Mouse (Mus musculus): ENCODE measurements around the gene Rdh1. TPM values are rescaled to one million over a fixed set of nuclear protein-coding genes. Genes with fewer than 3 reads are reported as not detected.

The Rdh1 gene
- total and polyA plus RNA-seq, 3 experiments, result not detected

DNA sequence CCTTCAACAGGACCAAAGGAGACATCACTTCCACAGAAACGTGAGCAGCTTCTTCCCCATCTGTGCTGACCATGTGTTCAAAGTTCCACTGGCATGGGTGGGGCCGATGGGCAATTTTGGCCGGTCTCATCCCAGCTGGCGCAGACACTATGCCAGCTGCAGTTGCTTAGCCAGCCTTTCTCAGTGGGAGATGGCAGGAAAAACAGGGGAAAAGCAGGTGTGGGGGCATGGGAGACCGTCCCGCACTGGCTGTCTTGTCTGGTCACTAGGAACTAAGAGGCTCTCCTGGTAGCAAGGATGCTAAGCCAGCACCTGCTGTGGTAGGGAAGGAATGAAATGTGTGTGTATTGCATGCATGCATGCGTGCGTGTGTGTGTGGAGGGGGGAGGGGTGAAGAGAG lies 31.1 kb upstream of the Rdh1 start:
- in situ Hi-C loops (cut with MboI; ENCODE audit: low pct_ligation_motif_present, low pct_unique_long_range_greater_than_20kb, low sequenced_read_pairs), result loop anchor here (25.0 kb wide), 1 partner anchor 209 kb away; no protein-coding TSS in a partner anchor
- Histone ChIP-seq H3K79me2 (replicated peaks; ENCODE audit: control insufficient read depth, extremely low read depth, insufficient read depth, poor library complexity, severe bottlenecking) (no peaks in the 10 kb centered on the region), H3K9ac (ENCODE audit: insufficient read depth, low read depth) (no peak overlapping the region), H3K27ac (ENCODE audit: insufficient read depth, low read depth) (no peak overlapping the region), H3K4me1 (ENCODE audit: control insufficient read depth in 1 of 2, insufficient read depth in 2 of 2) (peaks cover 10 to 14% of the 10 kb centered on the region in 2 experiments), H3K36me3 (replicated peaks in 1 of 2; ENCODE audit: control insufficient read depth in 1 of 2, insufficient read depth in 1 of 2, low read length in 1 of 2) (no peaks in the 10 kb centered on the region), H3K4me2 (ENCODE audit: insufficient read depth, low read depth, poor library complexity, severe bottlenecking) (no peak overlapping the region), H3K27me3 (replicated peaks) (peaks cover 51% of the 10 kb centered on the region), H3K4me3 (replicated peaks in 1 of 3; ENCODE audit: low read depth in 2 of 3, low read length in 2 of 3, poor library complexity in 1 of 3) (no peak overlapping the region), H3K9me3 (replicated peaks; ENCODE audit: low read length) (no peaks in the 10 kb centered on the region)
- dilution Hi-C loops (cut with MboI; ENCODE audit: extremely low pct_ligation_motif_present, extremely low pct_unique_long_range_greater_than_20kb, low sequenced_read_pairs), result no loop called here
- TF ChIP-seq JUN (IDR thresholded peaks at IDR 0.05; ENCODE audit: insufficient read depth, low read depth, low read length) (no peak), CHD1 (IDR thresholded peaks at IDR 0.05; ENCODE audit: low read depth, low read length) (no peak), MYC (IDR thresholded peaks at IDR 0.05; ENCODE audit: low read depth, low read length) (no peak), GABPA (IDR thresholded peaks at IDR 0.05; ENCODE audit: insufficient replicate concordance, low read depth, low read length) (no peak), MXI1 (IDR thresholded peaks at IDR 0.05; ENCODE audit: low read depth, low read length) (no peak), NRF1 (IDR thresholded peaks at IDR 0.05; ENCODE audit: low read depth, low read length) (no peak), USF1 (IDR thresholded peaks at IDR 0.05; ENCODE audit: low read depth, low read length) (no peak)
- DNase-seq (ENCODE audit: extremely low read depth), result no peak

DNA sequence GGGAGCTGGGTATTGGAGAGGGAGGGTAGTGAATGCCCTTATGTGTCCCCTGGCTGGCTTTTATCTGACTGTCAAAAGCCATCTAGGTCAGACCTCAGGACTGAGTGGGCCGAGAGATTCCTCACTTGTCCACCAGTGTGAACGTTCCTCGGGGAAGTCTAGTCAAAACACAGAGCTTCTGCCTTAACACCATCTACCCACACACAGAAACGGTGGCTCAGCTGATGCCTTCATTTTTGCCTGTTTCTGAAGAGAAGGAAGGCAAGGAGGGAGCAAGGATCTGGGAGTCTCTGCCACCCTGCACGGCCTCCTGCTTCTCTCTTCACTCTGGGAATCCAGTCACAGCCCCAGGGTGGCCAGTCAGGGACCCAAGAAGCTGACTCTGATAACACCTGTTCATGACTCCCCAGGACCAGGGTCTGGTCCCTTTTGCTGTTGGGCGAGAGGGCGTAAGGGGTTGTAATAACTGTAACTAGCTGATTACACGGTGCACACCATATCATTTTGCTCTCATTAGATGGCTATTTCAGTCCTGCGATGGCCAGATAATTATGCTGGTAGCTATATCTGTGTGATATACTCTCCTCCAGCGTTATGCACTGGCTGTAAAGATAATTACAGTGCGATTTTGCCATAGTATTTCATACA lies 29.1 kb upstream of the Rdh1 start:
- no peak for DNase-seq (ENCODE audit: extremely low read depth)
- H3K79me2 ChIP-seq (replicated peaks; ENCODE audit: control insufficient read depth, extremely low read depth, insufficient read depth, poor library complexity, severe bottlenecking), result no peaks in the 10 kb centered on the region
- H3K27ac ChIP-seq (ENCODE audit: insufficient read depth, low read depth), result no peak overlapping the region
- no peak overlapping the region for H3K4me3 ChIP-seq (replicated peaks in 1 of 3; ENCODE audit: low read depth in 2 of 3, low read length in 2 of 3, poor library complexity in 1 of 3)
- H3K9me3 ChIP-seq (replicated peaks; ENCODE audit: low read length), result no peaks in the 10 kb centered on the region
- dilution Hi-C loops (cut with MboI; ENCODE audit: extremely low pct_ligation_motif_present, extremely low pct_unique_long_range_greater_than_20kb, low sequenced_read_pairs), result no loop called here
- peaks cover 42% of the 10 kb centered on the region for H3K27me3 ChIP-seq (replicated peaks)
- H3K9ac ChIP-seq (ENCODE audit: insufficient read depth, low read depth), result no peak overlapping the region
- TF ChIP-seq IRF4 (IDR thresholded peaks at IDR 0.05; ENCODE audit: low read depth, low read length), result no peak
- TF ChIP-seq MYC (IDR thresholded peaks at IDR 0.05; ENCODE audit: low read depth, low read length), result no peak
- no peak for TF ChIP-seq POLR2A (IDR thresholded peaks at IDR 0.05; ENCODE audit: low read depth, low read length)
- no peak for TF ChIP-seq ELF1 (IDR thresholded peaks at IDR 0.05; ENCODE audit: low read depth, low read length)
- TF ChIP-seq MXI1 (IDR thresholded peaks at IDR 0.05; ENCODE audit: low read depth, low read length), result no peak
- TF ChIP-seq GABPA (IDR thresholded peaks at IDR 0.05; ENCODE audit: insufficient replicate concordance, low read depth, low read length), result no peak
- no peak for TF ChIP-seq MAX (IDR thresholded peaks at IDR 0.05; ENCODE audit: low read length)
- no peak for TF ChIP-seq ZMIZ1 (IDR thresholded peaks at IDR 0.05; ENCODE audit: low read depth, low read length)
- no peak for TF ChIP-seq UBTF (IDR thresholded peaks at IDR 0.05; ENCODE audit: low read depth, low read length)
- no peak for TF ChIP-seq NELFE (IDR thresholded peaks at IDR 0.05; ENCODE audit: low read depth, low read length)
- no peak overlapping the region for H3K4me2 ChIP-seq (ENCODE audit: insufficient read depth, low read depth, poor library complexity, severe bottlenecking)
- no peaks in the 10 kb centered on the region for H3K36me3 ChIP-seq (replicated peaks in 1 of 2; ENCODE audit: control insufficient read depth in 1 of 2, insufficient read depth in 1 of 2, low read length in 1 of 2)
- peaks cover 10 to 14% of the 10 kb centered on the region in 2 experiments for H3K4me1 ChIP-seq (ENCODE audit: control insufficient read depth in 1 of 2, insufficient read depth in 2 of 2)
- in situ Hi-C loops (cut with MboI; ENCODE audit: low pct_ligation_motif_present, low pct_unique_long_range_greater_than_20kb, low sequenced_read_pairs), result loop anchor here (5.0 to 25.0 kb wide), 4 partner anchors 33 to 207 kb away; no protein-coding TSS in a partner anchor

Data from CH12.LX (cell line).